Mouse (Mus musculus) midbrain, embryonic 11.5 days (tissue): Measurements from ENCODE around the gene Gm38392. TPM values are rescaled to one million over a fixed set of nuclear protein-coding genes. Genes with fewer than 3 reads are reported as not detected.
A peak's percentile ranks its signal among the peaks of the same experiment; 100 is the strongest.

Experiments
- ATAC-seq: fragments of 200-750 bp; cut with Nextera tagmentation; 2 replicates; pipeline ENCODE4 v1.8.0; 2017; ENCODE audit warnings: moderate TSS enrichment, moderate library complexity; ENCODE audit not compliant: low FRiP score
- DNase-seq: peaks from one replicate; pipeline ENCODE4 v3.0.0; 2015; ENCODE audit warnings: low spot score; ENCODE audit errors: missing footprints
- H3K27ac ChIP-seq: fragments of 300-500 bp; sonication (generic); 2 replicates; pipeline ENCODE4 v1.5.1; 2014; ENCODE audit warnings: low read depth, low read length
- H3K27me3 ChIP-seq: fragments of 300-500 bp; sonication (generic); 2 replicates; pipeline ENCODE4 v1.6.1; 2014; ENCODE audit warnings: mild to moderate bottlenecking, low read length, moderate library complexity, mixed read lengths; ENCODE audit not compliant: control insufficient read depth, insufficient read depth
- H3K36me3 ChIP-seq: fragments of 300-500 bp; sonication (generic); 2 replicates; pipeline ENCODE4 v1.6.1; 2014; ENCODE audit warnings: mild to moderate bottlenecking, low read length, moderate library complexity, mixed read lengths; ENCODE audit not compliant: control insufficient read depth, insufficient read depth
- H3K4me1 ChIP-seq: fragments of 300-500 bp; sonication (generic); 2 replicates; pipeline ENCODE4 v1.6.1; 2014; ENCODE audit warnings: low read length; ENCODE audit not compliant: control insufficient read depth, insufficient read depth
- H3K4me2 ChIP-seq: fragments of 300-500 bp; sonication (generic); 2 replicates; pipeline ENCODE4 v1.6.1; 2014; ENCODE audit warnings: mild to moderate bottlenecking, moderate library complexity
- H3K4me3 ChIP-seq: fragments of 300-500 bp; sonication (generic); 2 replicates; pipeline ENCODE4 v1.5.1; 2014; ENCODE audit warnings: low read depth, low read length
- H3K9ac ChIP-seq: fragments of 300-500 bp; sonication (generic); 2 replicates; pipeline ENCODE4 v1.6.1; 2014; ENCODE audit warnings: low read length
- H3K9me3 ChIP-seq: fragments of 300-500 bp; sonication (generic); 2 replicates; pipeline ENCODE4 v1.6.1; 2016; ENCODE audit warnings: low read length; ENCODE audit not compliant: control insufficient read depth
- WGBS: fragments of 180-500 bp; shearing (Covaris S2); extraction: QIAGEN DNeasy Blood & Tissue Kit; methylation state at CpG from one replicate; pipeline ENCODE4 v1.1.7; 2014; 5-methylcytosine and 5-hydroxymethylcytosine counted together
- polyA plus RNA-seq: library from polyadenylated mRNA; unstranded; fragments of >200 nt; fragmentation: Nextera tagmentation; extraction: Ambion mirVana; gene quantifications from 2 replicates; pipeline ENCODE4 v1.2.1, GENCODE M21; 2014

Gene Gm38392
- polyA plus RNA-seq, 1 experiment from 2014 or later = 0.11 TPM

DNA sequence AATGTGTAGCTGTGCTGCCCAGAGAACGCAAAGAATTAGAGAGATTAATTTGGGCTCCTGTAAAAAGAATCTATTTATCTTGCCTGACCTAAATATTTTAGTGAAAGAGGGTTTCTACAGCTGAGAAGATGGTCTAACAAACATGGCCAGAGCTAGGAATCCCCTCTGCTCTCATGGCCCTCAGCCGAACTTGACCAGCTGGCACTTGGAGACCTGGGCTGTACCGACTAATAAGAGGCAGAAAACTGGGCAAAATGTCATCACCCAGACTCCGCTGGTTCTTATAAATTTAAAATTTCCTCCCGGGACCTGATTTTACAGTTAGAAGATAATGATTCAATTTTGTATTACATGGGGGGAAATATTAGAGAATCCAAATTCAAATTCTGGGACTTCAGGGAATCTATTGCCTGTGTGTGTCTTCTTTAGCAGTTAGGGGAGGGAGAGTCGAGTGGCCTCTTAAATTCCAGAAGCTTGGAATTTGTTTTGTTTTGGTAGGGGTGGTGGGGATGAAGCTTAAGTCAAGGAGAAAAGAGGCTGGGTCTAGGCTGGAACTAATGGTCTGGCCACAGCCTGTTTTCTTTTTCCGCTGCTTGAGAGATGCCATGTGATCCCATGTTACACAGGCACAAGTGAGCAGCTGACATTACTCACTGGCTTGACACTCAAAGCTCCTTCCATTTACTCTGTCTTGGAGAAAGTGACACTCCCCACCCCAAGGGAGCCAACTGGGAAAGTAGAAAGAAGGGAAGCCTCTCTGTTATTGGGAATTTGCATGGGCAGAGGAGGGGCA, 70.3 kb downstream of the Gm38392 start:
- 5% methylated on average over 7 of the region's 7 CpGs for WGBS

DNA sequence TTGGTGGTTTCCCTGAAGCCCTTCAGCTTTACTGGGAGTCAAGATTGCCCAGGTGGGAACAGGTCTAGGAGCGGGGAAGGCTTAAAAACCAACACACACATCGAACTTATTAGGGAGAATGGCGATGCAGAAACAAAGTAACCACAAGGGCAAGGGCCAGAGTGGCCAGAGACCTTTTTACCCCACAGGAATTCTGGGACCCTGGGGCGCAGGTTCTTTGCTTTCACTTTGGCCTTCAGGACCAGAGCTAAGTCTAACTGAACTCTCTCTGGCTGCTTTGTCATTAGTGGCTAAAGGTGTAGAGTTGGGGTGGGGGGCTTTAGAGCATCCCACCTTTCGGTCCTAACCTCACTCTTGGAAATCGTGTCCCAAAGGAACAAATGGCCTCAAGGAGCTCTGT, 70.9 kb downstream of the Gm38392 start:
- WGBS = 2% methylated on average over 6 of the region's 6 CpGs
- Histone ChIP-seq H3K9ac (no peak overlapping the region; the same call in 1 of the 2 replicates), H3K9me3 (no peaks in the 10 kb centered on the region), H3K4me2 (peak overlapping the region; percentile 42), H3K4me1 (peaks cover 10% of the 10 kb centered on the region; the same call in 1 of the 2 replicates), H3K36me3 (no peaks in the 10 kb centered on the region), H3K27ac (no peak overlapping the region), H3K27me3 (peaks cover 97% of the 10 kb centered on the region), H3K4me3 (peak overlapping the region; percentile 40)
- ATAC-seq (no peak), DNase-seq (no peak)

More for the DNA sequence above, 70.3 kb downstream of the Gm38392 start:
- Histone ChIP-seq H3K4me3 (peak overlapping the region; percentile 40), H3K4me1 (peaks cover 13% of the 10 kb centered on the region), H3K27me3 (peaks cover 97% of the 10 kb centered on the region), H3K9me3 (no peaks in the 10 kb centered on the region), H3K4me2 (peak overlapping the region; percentile 42), H3K36me3 (no peaks in the 10 kb centered on the region), H3K9ac (no peak overlapping the region), H3K27ac (no peak overlapping the region)
- DNase-seq = peak; percentile 90
- ATAC-seq = no peak

DNA sequence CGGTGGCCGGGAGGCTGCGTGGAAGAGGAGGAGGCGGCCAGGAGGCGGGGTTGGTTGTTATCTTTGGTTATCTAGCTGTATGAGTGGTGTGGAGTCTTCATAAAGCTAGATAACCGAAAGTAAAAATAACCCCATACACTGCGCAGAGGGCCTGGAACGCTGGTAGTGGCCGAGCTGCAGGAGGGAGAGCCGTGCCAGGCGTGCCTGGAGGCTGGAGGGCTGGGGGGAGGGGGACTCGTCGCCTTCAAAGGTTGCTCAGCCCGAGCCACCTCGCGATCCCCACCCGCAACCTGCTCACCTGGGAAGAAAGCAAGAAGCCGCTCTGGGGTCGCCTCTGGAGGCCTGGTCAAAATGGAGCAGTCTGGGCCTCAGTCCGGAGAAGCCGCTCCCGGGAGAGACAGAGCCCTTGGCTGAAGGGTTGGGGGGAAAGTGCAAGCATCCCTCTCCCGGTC, 71.4 kb downstream of the Gm38392 start:
- H3K4me1 ChIP-seq = peaks cover 10% of the 10 kb centered on the region; the same call in 1 of the 2 replicates

DNA sequence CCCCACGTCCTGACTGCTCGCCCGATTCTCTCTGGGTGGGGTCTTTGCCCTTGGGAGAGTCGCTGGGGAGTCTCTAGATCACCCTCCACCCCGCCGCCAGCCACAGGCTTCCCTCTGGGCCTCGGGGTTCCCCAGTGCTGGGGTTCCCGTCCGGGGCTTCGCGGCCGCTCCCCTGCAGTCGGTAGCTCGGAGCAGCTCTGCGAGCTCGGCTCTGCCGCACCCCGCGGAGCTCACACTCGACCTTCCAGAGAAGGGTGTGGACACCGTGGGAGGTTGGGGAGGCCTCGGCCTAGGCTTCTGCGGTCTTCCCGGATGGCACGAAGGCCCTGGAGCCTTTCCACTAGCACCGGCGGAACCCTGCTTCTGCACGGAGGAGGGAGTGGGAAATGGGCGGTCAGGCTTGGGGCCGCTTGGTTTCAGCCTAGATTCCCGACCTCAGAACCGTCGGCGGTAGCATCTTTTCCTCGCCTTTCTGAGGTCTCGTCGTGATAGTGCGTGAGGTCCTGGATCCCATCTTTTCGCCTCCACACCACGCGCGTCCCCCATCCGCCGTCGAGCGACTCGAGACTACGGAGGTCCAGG, 71.9 kb downstream of the Gm38392 start:
- H3K27me3 ChIP-seq = peaks cover 97% of the 10 kb centered on the region
- H3K4me3 ChIP-seq = peak overlapping the region; percentile 40
- ATAC-seq (no peak; the same call in 1 of the 2 replicates), DNase-seq (peak; percentile 94)
- 1% methylated on average over 48 of the region's 48 CpGs for WGBS
- peaks cover 13% of the 10 kb centered on the region; the same call in 1 of the 2 replicates for H3K4me1 ChIP-seq
- H3K9me3 ChIP-seq = no peaks in the 10 kb centered on the region
- H3K36me3 ChIP-seq = no peaks in the 10 kb centered on the region
- H3K9ac ChIP-seq = peak overlapping the region; percentile 64
- H3K4me2 ChIP-seq = peak overlapping the region; percentile 42
- H3K27ac ChIP-seq = no peak overlapping the region

More for the DNA sequence above, 71.4 kb downstream of the Gm38392 start:
- Histone ChIP-seq H3K27me3 (peaks cover 97% of the 10 kb centered on the region), H3K9me3 (no peaks in the 10 kb centered on the region), H3K36me3 (no peaks in the 10 kb centered on the region), H3K9ac (peak overlapping the region; percentile 64), H3K4me3 (peak overlapping the region; percentile 40), H3K4me2 (peak overlapping the region; percentile 42), H3K27ac (no peak overlapping the region)
- ATAC-seq (no peak), DNase-seq (peak; percentile 94)
- 1% methylated on average over 23 of the region's 23 CpGs for WGBS

DNA sequence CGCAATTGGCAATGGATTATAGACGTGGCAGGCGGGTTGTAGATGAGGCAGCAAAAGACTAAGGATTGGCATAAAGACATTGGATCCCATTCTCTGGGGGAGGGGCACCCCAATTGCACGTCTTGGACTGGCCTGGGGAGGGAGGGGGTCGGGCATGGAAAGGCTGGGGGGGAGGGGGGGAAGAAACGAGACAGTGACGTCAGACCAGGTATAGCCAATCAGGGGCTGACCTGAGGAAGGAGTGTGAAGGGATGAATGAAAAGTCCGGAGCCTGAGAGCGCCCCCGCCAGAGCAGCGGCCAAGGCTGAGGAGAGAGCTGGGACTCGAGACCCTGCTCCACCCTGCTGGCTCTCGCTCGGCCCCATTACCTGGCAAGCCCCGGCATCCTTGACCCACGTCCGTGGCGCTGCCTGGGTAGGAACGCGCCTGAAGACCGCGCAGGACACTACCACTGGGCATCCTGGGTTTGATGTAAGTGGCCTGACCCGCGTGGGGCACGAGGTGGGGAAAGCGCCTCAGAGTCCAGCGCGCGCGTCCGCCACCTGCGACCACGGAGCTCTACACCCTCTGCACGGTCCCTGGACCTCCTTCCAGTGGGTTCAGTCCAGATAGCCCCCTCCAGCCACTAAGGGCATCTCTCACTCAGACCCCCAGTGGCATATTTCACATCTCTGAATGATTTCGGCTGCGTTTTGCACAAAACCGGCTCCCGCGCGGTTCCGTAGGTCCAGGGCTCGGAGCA, 72.6 kb downstream of the Gm38392 start:
- WGBS = 2% methylated on average over 40 of the region's 42 CpGs
- H3K36me3 ChIP-seq = no peaks in the 10 kb centered on the region
- no peak overlapping the region for H3K27ac ChIP-seq
- H3K9me3 ChIP-seq = no peaks in the 10 kb centered on the region
- DNase-seq (peak; percentile 94), ATAC-seq (peak; percentile 77)
- peak overlapping the region; percentile 64 for H3K9ac ChIP-seq
- H3K4me3 ChIP-seq = peak overlapping the region; percentile 40
- peaks cover 19% of the 10 kb centered on the region; the same call in 1 of the 2 replicates for H3K4me1 ChIP-seq
- H3K4me2 ChIP-seq = peak overlapping the region; percentile 42
- peaks cover 97% of the 10 kb centered on the region for H3K27me3 ChIP-seq

DNA sequence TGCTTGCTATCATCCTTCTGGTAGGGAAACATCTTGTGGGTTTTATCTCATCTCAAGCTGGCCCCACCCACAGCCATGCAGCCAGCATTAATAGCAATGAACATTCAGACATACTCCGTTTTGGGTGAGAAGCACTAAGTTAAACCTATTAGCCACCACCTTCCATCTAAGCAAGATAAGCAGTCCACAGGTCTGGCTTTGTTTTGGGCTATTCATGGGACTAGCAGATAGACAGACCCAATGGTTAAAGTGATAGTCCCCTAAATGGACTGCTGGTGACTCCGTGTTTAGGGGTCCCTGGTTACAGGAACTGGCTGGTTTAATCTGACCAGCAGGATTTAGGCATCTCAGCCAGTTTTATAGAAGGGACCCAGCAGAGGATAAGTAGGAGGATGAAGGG, 74.0 kb downstream of the Gm38392 start:
- Histone ChIP-seq H3K4me3 (peak overlapping the region; percentile 12; the same call in 1 of the 2 replicates), H3K4me2 (peak overlapping the region; percentile 42; the same call in 1 of the 2 replicates), H3K4me1 (peaks cover 20% of the 10 kb centered on the region; the same call in 1 of the 2 replicates), H3K27ac (no peak overlapping the region), H3K36me3 (no peaks in the 10 kb centered on the region), H3K27me3 (peaks cover 98% of the 10 kb centered on the region), H3K9me3 (no peaks in the 10 kb centered on the region), H3K9ac (no peak overlapping the region)
- 3% methylated on average over 2 of the region's 2 CpGs for WGBS
- no peak for ATAC-seq
- peak; percentile 86 for DNase-seq

DNA sequence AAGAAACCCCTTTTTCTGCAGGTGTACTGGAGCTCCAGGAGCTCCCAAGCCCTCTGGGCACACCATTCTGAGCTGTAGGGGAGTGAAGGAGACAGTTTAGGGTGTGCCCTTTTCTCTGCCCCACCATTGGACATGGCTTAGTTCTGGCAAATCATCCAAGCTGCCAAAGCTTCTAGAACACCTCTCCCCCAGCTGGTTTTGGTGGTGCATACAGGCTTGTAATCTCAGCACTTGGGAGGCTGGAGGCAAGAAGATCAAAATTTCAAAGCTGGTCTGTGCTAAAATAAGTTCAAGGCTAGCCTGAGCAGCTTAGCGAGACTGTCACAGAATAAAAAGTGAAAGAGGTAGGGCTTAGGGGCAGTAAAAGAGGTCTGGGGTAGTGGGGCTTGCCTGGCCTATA, 74.7 kb downstream of the Gm38392 start:
- WGBS = 3% methylated on average over 1 of the region's 1 CpGs
- H3K9me3 ChIP-seq = no peaks in the 10 kb centered on the region
- H3K36me3 ChIP-seq = no peaks in the 10 kb centered on the region
- H3K9ac ChIP-seq = no peak overlapping the region
- peaks cover 98% of the 10 kb centered on the region for H3K27me3 ChIP-seq
- H3K4me3 ChIP-seq = no peak overlapping the region
- no peak overlapping the region for H3K27ac ChIP-seq
- peaks cover 20% of the 10 kb centered on the region for H3K4me1 ChIP-seq
- DNase-seq (peak; percentile 85), ATAC-seq (no peak)
- H3K4me2 ChIP-seq = peak overlapping the region; percentile 44; the same call in 1 of the 2 replicates

DNA sequence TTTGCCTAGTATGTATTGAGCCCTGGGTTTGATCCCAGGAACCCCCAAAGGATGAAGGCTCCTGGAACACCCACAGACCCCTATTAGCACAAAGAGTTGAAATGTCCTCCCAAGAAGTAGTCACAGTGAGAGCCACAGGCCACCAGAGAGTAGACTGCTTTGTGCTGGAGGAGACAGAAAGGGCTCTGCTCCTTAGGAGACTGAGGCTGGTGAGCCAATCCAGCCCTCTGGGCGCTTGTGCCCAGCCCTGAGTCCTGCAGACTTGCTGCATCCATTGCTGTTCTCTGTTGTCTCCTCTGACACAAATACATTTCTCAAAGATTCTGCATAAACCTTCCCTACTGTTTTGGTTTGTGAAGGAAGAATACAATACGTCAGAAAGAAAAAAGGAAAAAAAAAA, 76.1 kb downstream of the Gm38392 start:
- Histone ChIP-seq H3K9ac (no peak overlapping the region), H3K4me3 (peak overlapping the region; percentile 8), H3K4me1 (peaks cover 31% of the 10 kb centered on the region), H3K27me3 (peaks cover 98% of the 10 kb centered on the region), H3K4me2 (peak overlapping the region; percentile 44), H3K9me3 (no peaks in the 10 kb centered on the region), H3K36me3 (no peaks in the 10 kb centered on the region), H3K27ac (no peak overlapping the region)
- DNase-seq = peak; percentile 84
- 2% methylated on average over 2 of the region's 2 CpGs for WGBS
- no peak for ATAC-seq
